Mouse (Mus musculus) neural tube, embryonic 15.5 days (tissue): Measurements from ENCODE around the gene Zfp777. TPM values are rescaled to one million over a fixed set of nuclear protein-coding genes. Genes with fewer than 3 reads are reported as not detected.
A peak's percentile ranks its signal among the peaks of the same experiment; 100 is the strongest.

Source experiments
- ATAC-seq: fragments of 200-750 bp; cut with Nextera tagmentation; 2 replicates; pipeline ENCODE4 v1.8.0; 2017; ENCODE audit warnings: mild to moderate bottlenecking, moderate TSS enrichment, moderate library complexity; ENCODE audit not compliant: low FRiP score
- H3K27ac ChIP-seq: fragments of 300-500 bp; sonication (generic); replicated peaks from 2 replicates; pipeline ENCODE4 v1.5.1; 2015; ENCODE audit warnings: mild to moderate bottlenecking, inconsistent platforms
- H3K27me3 ChIP-seq: fragments of 300-500 bp; sonication (generic); replicated peaks from 2 replicates; pipeline ENCODE4 v1.6.1; 2015; ENCODE audit warnings: inconsistent platforms
- H3K36me3 ChIP-seq: fragments of 300-500 bp; sonication (generic); 2 replicates; pipeline ENCODE4 v1.6.1; 2015; ENCODE audit warnings: inconsistent platforms
- H3K4me1 ChIP-seq: fragments of 300-500 bp; sonication (generic); 2 replicates; pipeline ENCODE4 v1.6.1; 2015; ENCODE audit warnings: inconsistent platforms
- H3K4me2 ChIP-seq: fragments of 300-500 bp; sonication (generic); 2 replicates; pipeline ENCODE4 v1.6.1; 2015; ENCODE audit warnings: inconsistent platforms, mild to moderate bottlenecking, moderate library complexity
- H3K4me3 ChIP-seq: fragments of 300-500 bp; sonication (generic); replicated peaks from 2 replicates; pipeline ENCODE4 v1.5.1; 2015; ENCODE audit warnings: mild to moderate bottlenecking, inconsistent platforms
- H3K9ac ChIP-seq: fragments of 300-500 bp; sonication (generic); replicated peaks from 2 replicates; pipeline ENCODE4 v1.6.1; 2015; ENCODE audit warnings: mild to moderate bottlenecking, inconsistent platforms
- H3K9me3 ChIP-seq: fragments of 300-500 bp; sonication (generic); replicated peaks from 2 replicates; pipeline ENCODE4 v1.6.1; 2016; ENCODE audit warnings: inconsistent platforms
- whole genome bisulfite sequencing: fragments of 180-500 bp; shearing (Covaris S2); methylation state at CpG from one replicate; pipeline ENCODE4 v1.1.7; 2015; ENCODE audit warnings: mixed read lengths; 5-methylcytosine and 5-hydroxymethylcytosine counted together
- polyA plus RNA-seq: library from polyadenylated mRNA; unstranded; fragments of >200 nt; fragmentation: Nextera tagmentation; extraction: Ambion mirVana; gene quantifications from 2 replicates; pipeline ENCODE4 v1.2.1, GENCODE M21; 2015

The Zfp777 gene
- polyA plus RNA-seq, 1 experiment from 2014 or later: 14.8 TPM

DNA sequence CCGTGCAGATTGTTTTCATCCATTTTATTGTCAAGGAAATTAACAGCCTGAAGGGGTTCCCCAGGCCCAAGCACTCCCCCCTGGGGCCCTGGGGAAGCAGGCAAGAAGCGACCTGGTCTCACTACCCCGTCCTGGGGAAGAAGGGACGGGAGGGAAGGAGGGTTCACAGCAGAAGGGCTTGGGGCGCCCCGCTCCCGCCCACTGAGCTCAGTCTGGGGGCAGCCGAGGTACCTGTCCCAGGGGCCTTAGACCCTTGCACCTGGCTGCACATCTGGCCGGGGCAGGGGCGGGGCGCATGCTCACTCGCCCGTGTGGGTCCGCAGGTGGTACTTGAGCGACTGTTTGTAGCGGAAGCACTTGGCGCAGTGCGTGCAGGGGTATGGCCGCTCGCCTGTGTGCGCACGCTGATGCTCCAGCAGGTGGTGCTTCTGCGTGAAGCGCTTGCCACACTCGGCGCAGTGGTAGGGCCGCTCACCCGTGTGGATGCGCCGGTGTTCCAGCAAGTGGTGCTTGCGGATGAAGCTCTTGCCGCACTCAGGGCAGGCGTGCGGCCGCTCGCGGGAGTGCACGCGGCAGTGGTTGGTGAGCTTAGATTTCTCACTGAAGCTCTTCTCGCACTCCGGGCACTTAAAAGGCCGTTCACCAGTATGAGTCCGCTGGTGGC, 24.2 kb downstream of the Zfp777 start:
- ATAC-seq: peak; percentile 57
- Histone ChIP-seq H3K9ac (no peak overlapping the region), H3K4me1 (no peaks in the 10 kb centered on the region), H3K4me3 (no peak overlapping the region), H3K27me3 (no peaks in the 10 kb centered on the region), H3K36me3 (peaks cover 79% of the 10 kb centered on the region), H3K9me3 (peaks cover 17% of the 10 kb centered on the region; the same call in 1 of the 2 replicates), H3K27ac (no peak overlapping the region), H3K4me2 (0 out of 2 replicates have a peak overlapping the region, but pooled peaks have one; percentile 2)
- 71% methylated on average over 43 of the region's 43 CpGs for WGBS

GRCm38 (mm10) chr6:48022672-48023071, 26.0 kb downstream of the Zfp777 start:
- no peak overlapping the region for H3K4me2 ChIP-seq
- peaks cover 17% of the 10 kb centered on the region; the same call in 1 of the 2 replicates for H3K9me3 ChIP-seq
- 90% methylated on average over 2 of the region's 2 CpGs for WGBS
- H3K9ac ChIP-seq: no peak overlapping the region
- peaks cover 75% of the 10 kb centered on the region for H3K36me3 ChIP-seq
- ATAC-seq: no peak
- no peaks in the 10 kb centered on the region for H3K27me3 ChIP-seq
- H3K27ac ChIP-seq: no peak overlapping the region
- H3K4me3 ChIP-seq: no peak overlapping the region
- H3K4me1 ChIP-seq: no peaks in the 10 kb centered on the region

DNA sequence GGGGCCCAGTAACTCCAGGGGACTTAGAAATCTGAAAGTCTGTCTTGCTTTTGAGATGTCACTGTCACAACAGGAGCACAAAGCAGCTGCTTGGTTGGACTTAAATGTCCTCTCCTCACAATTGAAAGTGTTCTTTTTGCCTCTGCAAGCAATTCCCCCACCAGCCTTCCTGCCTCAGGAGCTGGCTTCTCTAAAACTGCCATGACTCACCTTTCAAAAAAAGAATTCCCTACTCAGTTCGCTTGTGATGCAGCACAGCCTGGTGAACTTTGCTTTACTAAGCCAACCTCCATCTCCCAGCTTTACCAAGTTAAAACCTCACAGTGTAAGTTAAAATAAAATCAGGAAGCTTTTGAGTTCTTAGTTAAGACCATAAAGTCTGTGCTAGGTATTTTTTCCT, 27.0 kb downstream of the Zfp777 start:
- WGBS: 86% methylated on average over 1 of the region's 1 CpGs
- no peaks in the 10 kb centered on the region for H3K27me3 ChIP-seq
- H3K27ac ChIP-seq: no peak overlapping the region
- no peak overlapping the region for H3K4me3 ChIP-seq
- no peak overlapping the region for H3K4me2 ChIP-seq
- no peaks in the 10 kb centered on the region for H3K4me1 ChIP-seq
- peaks cover 66% of the 10 kb centered on the region for H3K36me3 ChIP-seq
- H3K9ac ChIP-seq: no peak overlapping the region
- H3K9me3 ChIP-seq: peaks cover 17% of the 10 kb centered on the region; the same call in 1 of the 2 replicates
- ATAC-seq: no peak

DNA sequence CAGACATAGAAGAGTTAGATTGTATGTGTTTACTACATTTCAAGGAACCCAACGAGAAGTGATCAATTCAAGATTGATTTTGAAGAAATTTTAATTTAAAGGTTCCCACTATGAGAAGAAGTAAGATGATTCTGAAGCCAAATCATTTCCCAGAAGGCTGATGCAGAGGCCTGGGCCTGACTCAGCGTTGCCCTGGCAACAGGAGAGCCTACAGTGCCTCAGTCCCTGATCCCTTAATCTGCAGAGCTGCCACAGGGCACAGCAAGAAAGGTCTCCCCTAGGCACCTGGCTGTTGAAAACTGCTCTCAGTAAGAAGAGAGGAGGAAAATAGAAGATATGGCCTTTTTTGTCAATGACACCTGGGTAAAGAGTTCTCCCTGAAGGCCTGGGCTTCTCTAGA, 28.7 kb downstream of the Zfp777 start:
- H3K27ac ChIP-seq: no peak overlapping the region
- H3K36me3 ChIP-seq: peaks cover 49% of the 10 kb centered on the region
- no peaks in the 10 kb centered on the region for H3K27me3 ChIP-seq
- WGBS: 79% methylated on average over 2 of the region's 2 CpGs
- peaks cover 6% of the 10 kb centered on the region for H3K4me1 ChIP-seq
- no peak overlapping the region for H3K4me2 ChIP-seq
- H3K4me3 ChIP-seq: no peak overlapping the region
- no peak for ATAC-seq
- H3K9ac ChIP-seq: no peak overlapping the region
- H3K9me3 ChIP-seq: peaks cover 9% of the 10 kb centered on the region; the same call in 1 of the 2 replicates

GRCm38 (mm10) chr6:48016841-48017240, 31.9 kb downstream of the Zfp777 start:
- no peak overlapping the region for H3K4me2 ChIP-seq
- H3K27me3 ChIP-seq: no peaks in the 10 kb centered on the region
- H3K9ac ChIP-seq: no peak overlapping the region
- H3K4me3 ChIP-seq: no peak overlapping the region
- H3K4me1 ChIP-seq: peaks cover 6% of the 10 kb centered on the region
- 0 out of 2 replicates have a peak, but pooled peaks have one; percentile 13 for ATAC-seq
- WGBS: 96% methylated on average over 9 of the region's 9 CpGs
- no peak overlapping the region for H3K27ac ChIP-seq
- no peaks in the 10 kb centered on the region for H3K9me3 ChIP-seq
- H3K36me3 ChIP-seq: peaks cover 18% of the 10 kb centered on the region

GRCm38 (mm10) chr6:48016090-48016521, 32.6 kb downstream of the Zfp777 start:
- H3K36me3 ChIP-seq: peaks cover 18% of the 10 kb centered on the region; the same call in 1 of the 2 replicates
- peak; percentile 94 for ATAC-seq
- 0% methylated on average over 17 of the region's 24 CpGs for whole genome bisulfite sequencing
- no peaks in the 10 kb centered on the region for H3K27me3 ChIP-seq
- peak overlapping the region; percentile 45 for H3K4me3 ChIP-seq
- peaks cover 6% of the 10 kb centered on the region for H3K4me1 ChIP-seq
- H3K4me2 ChIP-seq: peak overlapping the region; percentile 75
- no peaks in the 10 kb centered on the region for H3K9me3 ChIP-seq
- H3K9ac ChIP-seq: peak overlapping the region; percentile 53
- 0 out of 2 replicates have a peak overlapping the region, but pooled peaks have one; percentile 45 for H3K27ac ChIP-seq

DNA sequence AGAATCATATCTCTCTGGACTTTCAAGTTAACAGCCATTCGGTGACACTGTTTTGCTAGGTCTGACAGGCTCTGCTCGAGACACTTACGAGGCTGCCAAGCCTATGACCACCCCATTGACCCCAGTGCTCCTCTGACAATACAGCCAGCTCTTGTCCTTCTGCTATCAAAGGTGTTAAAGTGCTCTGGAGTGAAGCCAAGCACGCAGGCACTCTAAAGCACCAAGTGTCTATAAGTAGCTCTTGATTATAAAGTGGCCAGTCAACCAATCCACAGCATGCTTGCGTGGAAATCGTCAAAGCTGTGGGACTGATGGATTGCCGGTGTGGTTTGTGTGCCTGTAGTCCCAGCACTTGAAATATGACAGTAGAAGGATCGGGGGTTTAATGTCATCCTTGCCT, 38.0 kb downstream of the Zfp777 start:
- Histone ChIP-seq H3K27me3 (no peaks in the 10 kb centered on the region), H3K4me1 (peaks cover 2% of the 10 kb centered on the region), H3K27ac (no peak overlapping the region), H3K4me2 (no peak overlapping the region), H3K9me3 (no peaks in the 10 kb centered on the region), H3K9ac (no peak overlapping the region), H3K4me3 (no peak overlapping the region), H3K36me3 (no peaks in the 10 kb centered on the region)
- ATAC-seq: no peak
- 56% methylated on average over 8 of the region's 8 CpGs for WGBS

DNA sequence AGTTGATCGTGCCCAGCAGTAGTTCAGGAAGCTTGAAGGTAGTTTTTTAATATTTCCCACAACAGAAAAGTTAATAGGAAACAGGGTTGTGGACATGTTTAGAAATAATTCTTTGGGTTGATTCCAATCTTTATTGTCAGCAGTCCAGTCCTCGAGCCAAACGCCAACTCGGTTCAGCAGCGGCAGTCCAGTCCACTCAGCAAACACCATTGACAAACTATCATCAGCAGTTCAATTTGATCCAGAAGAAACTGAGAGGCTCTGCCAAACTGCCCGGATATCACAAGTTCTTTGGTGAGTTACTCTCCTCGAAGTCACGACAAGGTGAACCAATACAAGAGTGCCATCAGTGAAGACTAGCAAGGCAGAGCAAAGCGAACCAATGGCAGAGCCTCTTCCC, 53.0 kb downstream of the Zfp777 start:
- WGBS: 91% methylated on average over 9 of the region's 9 CpGs
- H3K27me3 ChIP-seq: no peaks in the 10 kb centered on the region
- H3K4me1 ChIP-seq: no peaks in the 10 kb centered on the region
- H3K9ac ChIP-seq: no peak overlapping the region
- no peak overlapping the region for H3K4me3 ChIP-seq
- no peaks in the 10 kb centered on the region for H3K9me3 ChIP-seq
- H3K36me3 ChIP-seq: no peaks in the 10 kb centered on the region
- no peak overlapping the region for H3K4me2 ChIP-seq
- H3K27ac ChIP-seq: no peak overlapping the region
- ATAC-seq: no peak

GRCm38 (mm10) chr6:47983936-47984335, 64.8 kb downstream of the Zfp777 start:
- Histone ChIP-seq H3K9me3 (no peaks in the 10 kb centered on the region), H3K27ac (no peak overlapping the region), H3K27me3 (no peaks in the 10 kb centered on the region), H3K9ac (no peak overlapping the region), H3K36me3 (no peaks in the 10 kb centered on the region), H3K4me3 (no peak overlapping the region), H3K4me2 (no peak overlapping the region), H3K4me1 (no peaks in the 10 kb centered on the region)
- ATAC-seq: no peak
- WGBS: 11% methylated on average over 2 of the region's 2 CpGs

DNA sequence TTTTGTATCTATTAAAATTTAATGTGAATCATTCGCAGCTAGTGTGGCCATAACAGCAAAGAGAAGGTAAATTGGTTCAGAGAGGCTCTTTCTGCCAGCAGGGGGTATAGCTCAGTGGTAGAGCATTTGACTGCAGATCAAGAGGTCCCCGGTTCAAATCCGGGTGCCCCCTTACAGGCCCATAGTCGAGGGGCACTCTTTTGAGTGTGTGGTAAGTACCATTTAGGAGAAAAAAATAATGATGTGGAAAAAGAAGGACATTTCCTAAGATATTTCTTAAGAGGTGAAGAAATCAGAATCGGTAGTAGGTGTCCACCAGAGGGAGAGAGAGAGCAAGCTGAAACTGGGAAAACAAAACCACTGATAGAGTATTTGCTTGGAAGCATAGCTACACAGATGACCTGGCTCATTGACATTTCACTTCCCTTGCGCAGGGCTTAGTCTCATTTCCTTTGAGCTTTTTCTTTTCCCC, 69.8 kb downstream of the Zfp777 start:
- no peaks in the 10 kb centered on the region for H3K36me3 ChIP-seq
- WGBS: 24% methylated on average over 6 of the region's 6 CpGs
- no peaks in the 10 kb centered on the region for H3K27me3 ChIP-seq
- ATAC-seq: peak; percentile 87
- no peak overlapping the region for H3K4me2 ChIP-seq
- no peaks in the 10 kb centered on the region for H3K4me1 ChIP-seq
- no peak overlapping the region for H3K27ac ChIP-seq
- H3K9ac ChIP-seq: no peak overlapping the region
- no peaks in the 10 kb centered on the region for H3K9me3 ChIP-seq
- H3K4me3 ChIP-seq: no peak overlapping the region

DNA sequence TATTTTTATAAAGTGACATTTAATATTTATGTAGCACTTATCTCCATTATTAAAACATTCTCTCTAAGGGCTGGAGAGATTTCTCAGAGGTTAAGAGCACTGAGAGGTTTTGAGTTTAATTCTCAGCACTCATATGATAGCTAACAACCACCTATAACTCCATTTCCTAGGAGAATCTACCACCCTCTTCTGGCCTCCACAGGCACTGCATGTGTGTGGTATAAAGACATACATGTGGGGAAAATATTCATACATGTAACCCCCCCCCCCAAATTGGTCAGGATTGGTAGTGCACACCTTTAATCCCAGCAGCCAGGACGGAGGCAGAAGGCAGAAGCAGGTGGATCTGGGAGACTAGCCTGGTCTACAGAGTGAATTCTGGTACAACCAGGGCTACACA, 74.1 kb downstream of the Zfp777 start:
- no peaks in the 10 kb centered on the region for H3K27me3 ChIP-seq
- ATAC-seq: no peak
- no peak overlapping the region for H3K4me2 ChIP-seq
- no peaks in the 10 kb centered on the region for H3K9me3 ChIP-seq
- H3K4me3 ChIP-seq: no peak overlapping the region
- no peak overlapping the region for H3K9ac ChIP-seq
- H3K27ac ChIP-seq: no peak overlapping the region
- no peaks in the 10 kb centered on the region for H3K4me1 ChIP-seq
- 90% methylated on average over 1 of the region's 1 CpGs for WGBS
- H3K36me3 ChIP-seq: no peaks in the 10 kb centered on the region
